Mouse (Mus musculus) cerebellum, postnatal 14 days (tissue): ENCODE results near the gene Apol10a.
A peak's percentile ranks its signal among the peaks of the same experiment; 100 is the strongest.
"Not testable (repeated sequence)": the region's sequence is repeated elsewhere in the genome, so short reads cannot be mapped to it uniquely, and the experiment has no call there.

ENCODE experiments used
- DNase-seq, 2 experiments: peaks; one replicate each; pipeline ENCODE4 v3.0.0; 2021; ENCODE audit warnings: mixed read lengths in 2 of 2

Gene Apol10a

DNA sequence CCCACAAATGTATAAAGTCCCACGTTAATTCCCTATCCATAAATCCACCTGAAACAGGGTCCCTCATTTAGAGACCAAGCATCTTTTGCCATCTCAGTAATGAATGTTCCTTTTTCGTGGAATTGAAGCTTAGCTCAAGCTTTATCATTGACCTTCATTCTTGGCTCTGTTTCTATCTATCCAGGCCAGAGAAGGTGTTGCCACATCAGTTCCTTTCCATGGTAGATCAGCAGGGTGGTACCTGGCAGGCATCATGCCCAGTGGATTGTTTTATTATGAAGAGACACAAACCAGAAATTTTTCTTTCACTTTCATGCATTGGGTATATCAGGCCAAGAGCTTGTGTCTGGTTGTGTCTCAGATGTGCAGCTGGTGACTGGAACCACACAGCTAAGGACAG lies at the start of gene Apol10a:
Gene Apol10a (plus strand): TSS at position 355 of the 400 bp plus-strand sequence.
- not testable (repeated sequence) for DNase-seq

GRCm38 (mm10) chr15:77428690-77429448 lies 48.0 kb upstream of the Apol10a start:
- DNase-seq = not testable (repeated sequence)

DNA sequence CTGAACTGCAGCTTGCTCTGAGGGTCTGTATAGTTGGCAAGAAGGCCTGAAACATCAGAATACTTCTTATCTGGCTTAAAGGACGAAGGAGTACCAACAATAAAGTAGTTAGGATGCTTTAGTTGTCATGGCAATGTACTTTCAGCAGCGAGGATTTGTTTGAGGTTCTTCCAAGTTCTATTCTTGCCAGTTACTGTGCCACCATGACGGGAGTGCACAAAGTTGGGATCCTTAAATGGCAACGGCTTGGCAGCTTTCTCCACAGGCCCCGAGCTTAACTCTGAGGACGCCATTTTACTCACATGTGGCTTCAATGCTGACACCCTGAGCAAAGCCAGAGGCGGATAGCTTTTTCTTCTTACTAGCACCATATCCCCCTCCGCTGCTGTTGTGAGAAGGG lies 32.1 kb upstream of the Apol10a start:
- not testable (repeated sequence) for DNase-seq

DNA sequence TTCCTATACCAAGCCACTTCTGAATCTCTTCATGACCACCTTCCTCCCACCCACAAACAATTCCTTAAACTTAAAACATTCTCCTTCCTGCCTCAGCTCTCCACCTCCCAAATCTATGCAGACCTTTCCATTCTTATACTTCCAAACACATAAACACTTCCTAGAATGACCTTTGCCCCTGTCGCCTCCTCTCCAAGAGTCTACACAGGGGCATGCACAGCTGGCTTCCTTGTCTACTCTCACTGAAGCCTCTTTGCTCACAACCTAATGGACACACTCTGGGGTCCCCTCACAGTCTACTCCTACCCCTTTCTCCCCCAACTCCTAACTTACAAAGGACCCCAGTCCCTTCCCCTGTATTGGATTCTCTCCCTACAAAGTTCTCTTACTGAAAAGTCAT lies 31.2 kb upstream of the Apol10a start:
- not testable (repeated sequence) for DNase-seq

DNA sequence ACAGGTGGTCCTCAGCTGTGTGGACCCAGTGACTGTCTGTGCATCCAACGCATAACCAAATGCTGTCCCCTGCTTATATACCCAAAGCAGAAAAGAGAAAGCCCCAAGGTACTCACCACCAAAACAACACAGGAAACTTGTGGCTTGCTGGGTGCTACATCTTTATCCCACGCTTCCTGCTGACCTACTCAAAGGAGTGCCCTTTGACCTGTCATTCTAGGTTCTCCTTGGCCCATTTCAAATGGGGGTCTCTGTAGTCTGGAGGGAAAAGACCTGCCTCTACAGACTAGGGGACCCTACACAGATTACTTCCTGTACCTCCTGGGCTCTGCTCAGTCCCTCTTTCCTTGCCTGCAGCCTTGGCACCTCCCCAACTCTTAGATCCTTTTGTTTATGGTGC lies 29.5 kb upstream of the Apol10a start, which contains the start of gene Apol7b:
Gene Apol7b (minus strand): TSS at position 101 of the 400 bp plus-strand sequence.
- DNase-seq = not testable (repeated sequence)

DNA sequence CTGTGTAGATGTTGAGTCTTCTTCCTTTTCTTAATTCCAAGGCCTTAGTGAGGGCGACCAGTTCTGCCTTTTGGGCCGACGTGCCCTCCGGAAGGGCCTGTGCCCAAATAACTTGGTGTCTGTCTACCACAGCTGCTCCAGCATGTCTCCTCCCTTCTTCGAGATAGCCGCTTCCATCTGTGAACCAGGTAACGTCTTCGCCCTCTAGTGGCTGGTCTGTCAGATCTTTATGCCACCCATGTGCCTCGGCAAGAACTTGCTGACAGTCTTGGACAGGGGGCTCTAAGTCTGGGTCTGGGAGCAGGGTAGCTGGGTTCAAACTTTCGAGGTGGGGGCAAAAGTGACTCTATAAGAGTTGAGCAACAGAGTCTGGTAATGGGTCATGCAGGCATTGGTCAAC lies 26.9 kb upstream of the Apol10a start:
- DNase-seq = peak in 1 of 2 experiments; percentile 2

GRCm38 (mm10) chr15:77474699-77475390 lies 2.0 kb upstream of the Apol10a start:
- not testable (repeated sequence) for DNase-seq

GRCm38 (mm10) chr15:77482140-77482794 lies 5.4 kb downstream of the Apol10a start:
- DNase-seq = no peak

- DNase-seq = not testable (repeated sequence)
Observed at GRCm38 (mm10) chr15:77493181-77493580, 16.3 kb downstream of the Apol10a start.

DNA sequence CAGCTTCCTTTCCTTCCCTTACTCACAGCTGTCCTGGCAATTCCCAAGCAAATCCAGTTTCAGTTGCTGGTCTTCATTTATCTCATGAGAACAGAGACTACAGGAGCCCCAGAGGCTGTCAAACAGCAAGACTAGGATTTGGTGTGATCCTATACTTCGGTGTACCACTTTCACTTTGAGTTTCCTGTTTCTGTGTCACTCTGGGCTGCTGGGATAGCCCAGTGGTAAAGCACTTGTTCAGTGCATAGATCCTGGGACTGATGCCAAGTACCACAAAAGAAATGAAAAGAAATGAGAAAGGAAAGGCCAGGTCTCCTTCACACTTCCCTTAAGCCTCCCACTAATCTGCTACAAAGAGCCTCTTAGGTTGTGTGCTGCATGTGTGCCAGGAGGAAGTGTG lies 17.8 kb downstream of the Apol10a start:
- DNase-seq = not testable (repeated sequence)

GRCm38 (mm10) chr15:77507966-77508365 lies 31.1 kb downstream of the Apol10a start, which contains the start of gene Apol11a:
Apol11a (plus strand) TSS chr15:77508271.
- peak in 1 of 2 experiments; percentile 3 for DNase-seq

DNA sequence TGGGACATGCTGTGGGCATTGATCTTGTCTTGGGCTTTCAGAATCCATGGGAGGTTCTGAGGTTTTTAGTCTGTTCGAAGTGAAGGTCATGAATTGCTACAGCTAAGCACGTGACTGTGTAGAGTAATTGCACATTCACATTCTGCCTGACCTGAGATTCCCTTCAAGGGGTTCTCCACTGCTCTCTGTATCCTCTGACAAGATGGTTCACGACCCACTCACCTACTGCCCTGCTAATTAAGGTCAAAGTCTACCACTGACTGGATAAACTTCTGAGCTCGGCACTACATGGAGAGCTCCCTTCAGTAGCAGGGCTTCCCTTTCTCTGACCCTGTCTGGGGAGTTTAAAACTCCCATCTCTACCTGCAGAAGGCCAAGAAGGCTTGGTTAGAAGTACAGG lies 43.7 kb downstream of the Apol10a start:
- DNase-seq = not testable (repeated sequence)

DNA sequence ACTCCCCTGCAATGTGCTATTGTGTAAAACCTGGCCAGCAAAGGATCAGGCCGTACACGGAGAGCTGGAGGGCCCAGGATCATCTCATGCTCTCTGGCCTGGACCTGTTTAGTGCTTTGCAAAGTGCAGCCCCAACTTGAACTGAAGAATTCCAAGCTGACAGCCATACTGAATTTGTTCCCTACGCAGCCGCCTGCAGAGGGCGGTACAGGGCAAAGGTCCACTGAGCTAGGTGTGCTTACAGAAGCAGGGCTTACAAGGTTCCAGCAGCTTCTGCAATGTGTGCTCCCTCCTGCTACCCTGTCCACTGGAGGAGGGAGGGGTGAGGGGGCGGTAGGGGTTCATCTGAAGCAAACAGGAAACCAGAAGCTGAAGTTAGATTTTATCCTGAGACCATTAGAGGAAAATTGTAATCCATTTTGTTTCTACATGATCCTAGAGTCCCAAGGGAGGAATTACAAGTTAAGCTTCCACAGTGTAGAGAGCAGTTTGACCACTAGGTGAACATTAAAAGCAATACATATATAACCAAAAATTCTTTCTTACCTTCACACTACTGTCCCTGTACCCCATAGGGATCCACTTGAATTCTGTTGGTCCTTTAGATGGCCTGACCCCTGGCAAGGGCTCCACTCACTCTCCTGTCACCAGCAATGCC lies 46.5 kb downstream of the Apol10a start:
- peak; percentile 53 to 76 for DNase-seq

- no peak for DNase-seq
Observed at GRCm38 (mm10) chr15:77533216-77533615, 56.4 kb downstream of the Apol10a start, which contains the start of gene Apol7c. Apol7c (minus strand) TSS chr15:77533316.

- not testable (repeated sequence) for DNase-seq
Observed at GRCm38 (mm10) chr15:77539221-77539620, 62.4 kb downstream of the Apol10a start.
